Mouse (Mus musculus) bone marrow macrophage, adult 2 months (primary cell): ENCODE measurements around the gene Fcrl5.

ENCODE experiments used
- CTCF ChIP-seq: IDR thresholded peaks from 2 replicates; pipeline ENCODE4 v1.5.1; 2012; ENCODE audit warnings: low read depth, mild to moderate bottlenecking, low read length, moderate library complexity
- POLR2A ChIP-seq: IDR thresholded peaks from 2 replicates; pipeline ENCODE4 v1.6.1; 2012; ENCODE audit warnings: mild to moderate bottlenecking, low read depth, low read length, borderline replicate concordance

DNA sequence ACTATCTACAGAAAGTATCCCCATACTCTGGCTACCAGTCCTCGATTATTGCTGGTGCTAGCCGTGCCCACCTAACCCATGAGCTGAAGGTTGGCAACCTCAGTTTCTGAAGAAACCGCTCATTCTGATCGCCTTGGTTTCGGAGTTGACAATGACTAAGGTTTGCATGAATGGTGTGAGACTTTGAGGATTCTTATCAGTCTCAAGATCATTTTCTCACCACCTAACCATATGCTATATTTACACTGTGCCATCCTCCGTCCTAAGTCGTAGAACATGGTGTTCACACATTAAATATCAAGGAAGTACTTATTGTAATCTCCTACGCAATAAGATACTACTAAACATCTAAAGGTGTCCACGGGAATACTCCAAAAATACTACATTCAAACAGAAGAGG lies 88.1 kb downstream of the Fcrl5 start:
- TF ChIP-seq CTCF (no peak), POLR2A (no peak)
